Mouse (Mus musculus) mouse embryonic stem cell (cell line): ENCODE measurements around the gene Gm15737.

Source experiments
- in situ Hi-C, 2 experiments: fragments of 300-500 bp; cut with MboI; formaldehyde crosslinking; loops; 1 replicate in 1 of 2; 3 replicates in 1 of 2; pipeline ENCODE4 v1.14.3; 2019 to 2020; ENCODE audit warnings: low sequenced_read_pairs in 2 of 2, low pct_unique_long_range_greater_than_20kb in 1 of 2, mixed read lengths in 1 of 2; ENCODE audit not compliant: unreplicated experiment in 1 of 2

The Gm15737 gene

GRCm38 (mm10) chr6:92869089-92869581 lies at the start of gene Gm15737:
TSS of gene Gm15737 (plus strand) at chr6:92869357.
- in situ Hi-C loops: no loop called here

- in situ Hi-C loops: no loop called here
Observed at GRCm38 (mm10) chr6:92821606-92822005, 47.6 kb upstream of the Gm15737 start.

- in situ Hi-C loops: no loop called here
Observed at GRCm38 (mm10) chr6:92822006-92822405, 47.2 kb upstream of the Gm15737 start.

GRCm38 (mm10) chr6:92823991-92824390 lies 45.2 kb upstream of the Gm15737 start:
- in situ Hi-C loops: no loop called here

- in situ Hi-C loops: no loop called here
Observed at GRCm38 (mm10) chr6:92826561-92826960, 42.6 kb upstream of the Gm15737 start.

GRCm38 (mm10) chr6:92827360-92827759 lies 41.8 kb upstream of the Gm15737 start:
- in situ Hi-C loops: no loop called here

- in situ Hi-C loops: no loop called here
Observed at GRCm38 (mm10) chr6:92829148-92829547, 40.0 kb upstream of the Gm15737 start.

- in situ Hi-C loops: no loop called here
Observed at GRCm38 (mm10) chr6:92831106-92831505, 38.1 kb upstream of the Gm15737 start.

GRCm38 (mm10) chr6:92842000-92842399 lies 27.2 kb upstream of the Gm15737 start:
- in situ Hi-C loops: no loop called here

- in situ Hi-C loops: no loop called here
Observed at GRCm38 (mm10) chr6:92843474-92843873, 25.7 kb upstream of the Gm15737 start.

- in situ Hi-C loops: no loop called here
Observed at GRCm38 (mm10) chr6:92845898-92846297, 23.3 kb upstream of the Gm15737 start.

GRCm38 (mm10) chr6:92846614-92847013 lies 22.5 kb upstream of the Gm15737 start:
- in situ Hi-C loops: no loop called here

- in situ Hi-C loops: no loop called here
Observed at GRCm38 (mm10) chr6:92849208-92849607, 19.9 kb upstream of the Gm15737 start.

- in situ Hi-C loops: no loop called here
Observed at GRCm38 (mm10) chr6:92850250-92850649, 18.9 kb upstream of the Gm15737 start.

- in situ Hi-C loops: no loop called here
Observed at GRCm38 (mm10) chr6:92854873-92855272, 14.3 kb upstream of the Gm15737 start.

- in situ Hi-C loops: no loop called here
Observed at GRCm38 (mm10) chr6:92857761-92858160, 11.4 kb upstream of the Gm15737 start.

GRCm38 (mm10) chr6:92858721-92859510 lies 10.2 kb upstream of the Gm15737 start:
- in situ Hi-C loops: no loop called here

- in situ Hi-C loops: no loop called here
Observed at GRCm38 (mm10) chr6:92860285-92860912, 8.8 kb upstream of the Gm15737 start.

GRCm38 (mm10) chr6:92862599-92862998 lies 6.6 kb upstream of the Gm15737 start:
- in situ Hi-C loops: no loop called here
